Mouse (Mus musculus): ENCODE measurements around the gene E030030I06Rik. TPM values are rescaled to one million over a fixed set of nuclear protein-coding genes. Genes with fewer than 3 reads are reported as not detected.

Gene E030030I06Rik
- total RNA-seq, 1 experiment from 2014 or later = 27.4 TPM

Other genes starting within 250 kb of the E030030I06Rik start
- not detected in 2 replicates for gene 4930444G20Rik, start 81.2 kb downstream of the E030030I06Rik start, total RNA-seq (2017)
- not detected in 2 replicates for gene Raet1e, start 9.3 kb upstream of the E030030I06Rik start, total RNA-seq (2017)
- 0.86 and 1.3 TPM in 2 replicates for gene H60b, start 9.3 kb upstream of the E030030I06Rik start, total RNA-seq (2017)
- gene Raet1d, start 211.3 kb upstream of the E030030I06Rik start, total RNA-seq (2017) = 0.61 and 1.2 TPM in 2 replicates